Mouse (Mus musculus) 3134 (cell line): ENCODE results near the gene Wdr5.
A peak's percentile ranks its signal among the peaks of the same experiment; 100 is the strongest.
"Not testable (repeated sequence)": the region's sequence is repeated elsewhere in the genome, so short reads cannot be mapped to it uniquely, and the experiment has no call there.

Experiments used
- DNase-seq: peaks from one replicate; pipeline ENCODE4 v3.0.0-alpha.2; 2011; ENCODE audit warnings: low spot score; ENCODE audit not compliant: insufficient read length; ENCODE audit errors: extremely low read depth

Wdr5 gene

GRCm38 (mm10) chr2:27496391-27497028 lies 18.4 kb upstream of the Wdr5 start:
- no peak for DNase-seq

DNA sequence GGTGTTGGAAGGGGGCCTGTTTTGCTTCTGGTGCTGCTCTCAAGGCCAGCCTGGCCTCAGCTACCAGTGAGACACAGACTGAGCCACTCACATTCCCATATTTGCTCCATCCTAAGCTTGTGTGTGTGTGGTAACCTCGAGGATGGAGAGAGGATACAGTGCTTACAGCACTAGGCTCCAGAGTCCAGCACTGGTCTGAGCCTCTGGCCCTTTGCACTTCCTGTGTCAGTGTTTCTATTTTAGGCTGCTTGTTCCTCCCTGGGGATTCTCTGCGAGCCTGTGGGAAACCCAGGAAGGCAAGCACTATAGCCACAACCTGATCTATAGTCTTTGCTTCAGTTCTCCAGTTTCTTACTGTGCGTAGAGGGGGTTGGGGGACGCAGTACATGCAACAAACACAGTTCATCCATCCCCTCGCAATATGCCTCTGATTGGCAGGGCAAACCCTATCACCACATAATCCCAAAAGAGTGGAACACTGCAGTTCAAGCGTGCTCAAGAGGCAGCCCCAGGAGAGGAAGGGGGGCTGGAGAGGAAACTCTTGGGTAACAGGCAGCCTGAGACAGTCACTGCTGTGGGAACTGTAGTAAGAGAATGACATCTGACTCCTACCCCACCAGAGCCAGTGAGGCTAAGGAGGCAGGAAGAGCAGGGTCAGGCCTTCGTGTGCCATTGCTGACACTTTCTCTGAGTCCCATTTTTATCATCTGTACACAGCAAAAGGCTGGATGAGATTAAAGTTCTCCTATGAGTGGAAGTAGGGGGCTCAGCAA lies 10.7 kb upstream of the Wdr5 start:
- peak; percentile 62 for DNase-seq

GRCm38 (mm10) chr2:27505539-27505938 lies 9.4 kb upstream of the Wdr5 start:
- DNase-seq, result peak; percentile 78

DNA sequence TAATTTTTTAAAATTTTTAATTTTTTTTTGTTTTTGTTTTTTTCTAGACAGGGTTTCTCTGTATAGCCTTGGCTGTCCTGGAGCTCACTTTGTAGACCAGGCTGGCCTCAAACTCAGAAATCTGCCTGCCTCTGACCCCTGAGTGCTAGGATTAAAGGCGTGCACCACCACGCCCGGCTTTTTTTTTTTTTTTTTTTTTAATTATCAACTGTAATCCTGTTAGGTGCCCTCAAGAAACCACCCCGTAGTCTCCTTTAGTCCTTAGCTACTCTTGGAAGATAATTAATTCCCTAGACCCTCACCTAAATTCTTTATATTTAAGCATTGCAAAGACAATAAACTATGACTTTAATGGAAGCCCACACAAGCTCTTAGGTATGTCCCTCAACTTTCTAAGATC lies 8.3 kb upstream of the Wdr5 start:
- DNase-seq, result not testable (repeated sequence)

DNA sequence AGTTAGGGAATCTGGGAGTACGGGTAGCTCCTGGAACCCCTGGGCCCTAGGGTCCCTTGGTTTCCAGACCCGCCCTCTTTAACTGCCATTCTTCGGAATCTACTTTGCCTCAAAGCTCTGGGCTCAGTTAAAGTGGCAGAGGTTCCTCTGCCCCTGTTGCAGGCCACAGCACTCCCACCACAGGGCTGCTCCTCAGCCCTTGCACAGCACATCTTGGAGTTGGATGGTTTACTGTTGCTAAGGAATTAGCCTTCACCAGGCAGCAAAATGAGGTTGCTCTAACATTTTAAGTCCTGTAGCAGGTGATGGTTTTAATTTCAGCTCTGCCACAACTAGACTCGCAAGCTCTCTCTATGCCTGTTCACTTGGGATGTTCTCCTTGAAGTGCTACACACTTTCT lies 7.4 kb upstream of the Wdr5 start, which contains the start of gene Brd3:
TSS of gene Brd3 (minus strand) at position 101 of the 400 bp plus-strand sequence.
- no peak for DNase-seq

- DNase-seq, result no peak
Measured at GRCm38 (mm10) chr2:27510706-27511105, 4.3 kb upstream of the Wdr5 start.

- DNase-seq, result no peak
Measured at GRCm38 (mm10) chr2:27512909-27513308, 2.0 kb upstream of the Wdr5 start.

GRCm38 (mm10) chr2:27513861-27514260 lies 1.1 kb upstream of the Wdr5 start:
- DNase-seq, result no peak

GRCm38 (mm10) chr2:27515341-27516166 lies 597 bp downstream of the Wdr5 start:
- DNase-seq, result no peak

DNA sequence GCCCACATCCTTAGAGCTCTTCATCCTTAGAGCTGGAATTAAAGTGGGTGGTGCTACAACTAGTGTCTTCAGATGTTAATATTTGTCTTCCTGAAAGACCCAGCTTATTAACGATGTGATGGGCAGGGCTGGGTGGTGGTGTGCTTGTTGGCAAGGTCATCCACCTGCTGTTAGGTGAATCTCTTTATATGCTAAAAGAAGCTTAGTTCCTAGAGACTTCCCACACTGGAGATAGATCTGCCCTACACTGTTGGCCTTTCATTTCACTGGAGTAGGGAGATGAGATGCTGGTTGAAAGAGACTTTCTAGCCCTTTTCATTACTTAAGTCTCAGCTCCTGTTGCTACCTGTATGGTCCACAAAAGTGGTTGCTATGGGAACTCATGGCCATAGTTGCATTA lies 1.3 kb downstream of the Wdr5 start:
- no peak for DNase-seq

DNA sequence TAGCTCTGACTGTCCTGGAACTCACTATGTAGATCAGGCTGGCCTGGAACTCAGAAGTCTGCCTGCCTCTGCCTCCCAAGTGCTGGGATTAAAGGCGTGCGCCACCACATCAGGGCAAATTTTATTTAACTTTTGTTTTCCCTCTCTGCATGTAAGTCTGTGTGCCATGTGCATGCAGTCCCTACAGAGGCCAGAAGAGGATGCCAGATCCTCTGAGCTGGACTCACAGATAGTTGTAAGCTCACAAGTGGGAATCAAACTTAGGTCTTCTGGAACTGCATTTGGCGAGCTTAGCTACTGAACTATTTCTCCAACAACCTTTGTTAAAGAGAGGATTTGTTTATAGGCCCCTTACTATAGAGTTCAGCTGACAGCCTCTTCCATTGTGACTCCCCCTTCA lies 3.3 kb downstream of the Wdr5 start:
- DNase-seq, result no peak

DNA sequence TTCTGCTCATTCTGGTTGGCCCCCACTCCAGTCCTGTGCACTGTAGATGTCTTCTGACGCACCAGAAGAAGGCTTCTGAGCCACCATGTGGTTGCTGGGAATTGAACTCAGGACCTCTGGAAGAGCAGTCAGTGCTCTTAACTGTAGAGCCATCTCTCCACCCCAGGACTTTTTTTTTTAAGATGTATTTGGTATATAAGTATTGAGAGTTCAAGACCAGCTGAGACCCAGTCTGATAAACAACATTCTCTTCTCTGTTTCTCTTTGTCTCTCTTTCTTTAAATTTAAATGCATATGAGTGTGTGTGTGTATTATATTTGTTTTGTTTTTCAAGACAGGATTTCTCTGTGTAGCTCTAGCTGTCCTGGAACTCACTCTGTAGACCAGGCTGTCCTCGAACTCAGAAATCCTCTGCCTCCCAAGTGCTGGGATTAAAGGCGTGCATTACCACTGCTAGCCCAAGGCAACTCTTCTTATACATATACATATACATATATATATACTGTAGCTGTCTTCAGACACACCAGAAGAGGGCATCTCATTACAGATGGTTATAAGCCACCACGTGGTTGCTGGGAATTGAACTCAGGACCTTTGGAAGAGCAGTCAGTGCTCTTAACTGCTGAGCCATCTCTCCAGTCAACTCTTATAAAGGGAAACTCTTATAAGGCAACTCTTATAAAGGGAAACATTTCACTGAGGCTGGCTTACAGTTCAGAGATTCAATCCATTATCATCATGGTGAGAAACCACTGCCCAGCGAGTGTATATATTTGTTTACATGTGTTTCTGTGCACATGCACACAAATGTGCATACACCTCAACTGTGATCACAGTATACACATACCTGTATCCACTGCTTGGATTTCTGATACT lies 23.7 kb downstream of the Wdr5 start:
- DNase-seq, result not testable (repeated sequence)

DNA sequence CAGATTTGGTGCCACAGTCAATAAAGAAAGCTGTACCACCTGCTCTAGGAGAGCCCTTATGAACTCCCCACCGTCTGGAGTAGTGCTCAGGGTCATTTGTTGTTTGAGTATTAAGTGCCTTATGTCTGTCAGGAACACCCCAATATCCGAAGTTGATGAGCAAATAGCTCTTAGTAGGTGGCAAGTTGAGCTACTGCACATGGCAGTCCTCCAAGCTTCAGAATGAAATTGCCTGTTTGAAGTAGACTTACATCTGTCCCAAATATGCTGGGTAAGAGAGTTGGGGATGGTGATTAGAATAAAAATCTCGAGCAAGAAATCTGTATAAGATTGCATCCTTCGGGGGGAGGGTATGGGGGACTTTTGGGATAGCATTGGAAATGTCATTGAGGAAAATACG lies 24.4 kb downstream of the Wdr5 start:
- DNase-seq, result peak; percentile 29

DNA sequence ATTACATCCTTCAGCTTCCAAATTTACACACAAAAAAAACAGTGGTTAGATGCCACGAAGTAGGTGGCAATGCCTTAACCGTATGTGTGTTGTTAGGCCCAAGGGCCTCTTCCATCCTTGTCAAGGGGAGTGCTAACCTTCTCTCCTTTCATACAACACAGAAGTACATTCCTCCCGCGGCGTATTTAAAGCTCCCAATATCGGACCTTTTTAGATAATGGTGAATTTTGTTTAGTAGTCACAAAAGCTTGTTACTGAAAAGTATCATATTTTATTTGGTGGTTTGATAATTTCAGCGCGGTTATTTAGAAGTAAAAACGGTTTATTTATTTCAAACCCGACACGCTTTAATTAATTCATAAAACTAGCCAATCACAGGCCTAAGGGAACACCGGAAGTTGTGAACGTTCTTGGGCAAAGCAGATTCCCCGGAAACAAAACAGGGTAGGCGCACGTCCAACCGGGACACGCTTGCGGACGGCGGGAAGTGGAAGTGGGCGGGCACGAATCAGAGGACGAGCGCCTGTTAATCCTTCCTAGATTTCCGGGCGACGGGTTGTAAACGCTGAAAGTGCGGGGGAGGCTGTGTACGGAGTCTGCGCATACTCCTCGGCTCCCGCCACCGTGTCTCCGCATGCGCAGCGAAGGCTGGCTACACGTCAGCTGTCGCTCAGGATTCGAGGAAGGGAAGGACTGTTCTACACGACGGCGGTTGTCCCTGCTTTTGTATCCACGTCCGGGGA lies 25.0 kb downstream of the Wdr5 start:
- peak; percentile 98 for DNase-seq

GRCm38 (mm10) chr2:27540515-27540836 lies 25.5 kb downstream of the Wdr5 start:
- DNase-seq, result no peak

DNA sequence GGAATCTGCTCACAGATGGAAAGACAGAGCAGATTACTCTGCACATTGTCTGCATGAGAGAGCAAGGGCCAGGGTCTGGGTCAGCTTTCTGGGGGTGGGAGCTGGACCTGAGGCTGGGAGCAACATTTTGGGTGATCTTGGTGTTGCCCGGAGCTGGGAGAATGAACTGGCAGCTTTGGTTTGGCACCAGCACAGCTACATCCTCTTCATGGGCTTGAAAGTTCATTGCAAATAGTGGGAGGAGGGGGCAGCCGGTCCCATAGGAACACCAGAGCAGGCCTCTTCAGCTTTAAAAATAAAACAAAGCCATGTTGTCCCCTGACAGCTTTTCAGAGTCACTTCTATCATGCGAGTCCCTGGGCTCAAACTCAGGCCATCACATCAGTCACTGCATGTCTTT lies 26.3 kb downstream of the Wdr5 start:
- no peak for DNase-seq

DNA sequence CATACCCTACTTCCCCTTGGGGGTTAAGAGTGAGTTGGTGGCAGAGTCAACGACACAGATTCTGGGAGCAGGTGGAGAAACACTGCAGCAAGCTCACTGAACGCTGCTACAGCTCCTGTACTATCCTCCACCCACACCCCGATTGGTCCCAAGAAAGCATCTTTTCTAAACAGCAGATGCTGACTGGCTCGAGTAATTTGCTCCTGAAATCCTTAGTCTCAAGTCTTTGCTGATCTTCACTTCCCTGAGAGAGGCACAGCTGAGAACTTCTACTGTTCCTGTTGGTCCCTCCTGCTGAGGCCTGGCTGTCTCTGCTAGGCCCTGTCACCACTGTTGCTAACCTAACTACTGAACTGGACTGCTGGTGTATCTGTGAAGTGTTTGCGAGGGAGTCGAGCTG lies 29.7 kb downstream of the Wdr5 start:
- no peak for DNase-seq

DNA sequence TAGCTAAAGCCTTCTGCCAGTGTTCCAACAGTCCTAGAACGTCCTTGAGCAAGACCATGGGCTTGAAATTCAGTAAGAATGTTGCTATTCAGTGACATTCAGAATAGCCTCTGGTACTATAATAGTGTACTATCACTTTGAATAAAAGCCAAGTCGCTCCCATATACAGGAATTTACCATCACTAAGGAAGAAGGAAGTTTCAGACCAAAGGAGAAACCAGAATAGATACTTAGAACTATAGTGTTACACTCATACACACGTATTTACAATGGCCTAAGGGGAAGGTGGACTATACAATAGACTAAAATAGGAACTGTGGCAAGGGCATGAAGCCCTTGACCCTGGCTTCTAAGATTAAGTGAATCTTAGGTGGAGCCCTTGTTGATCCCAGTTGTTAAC lies 30.6 kb downstream of the Wdr5 start:
- DNase-seq, result not testable (repeated sequence)

DNA sequence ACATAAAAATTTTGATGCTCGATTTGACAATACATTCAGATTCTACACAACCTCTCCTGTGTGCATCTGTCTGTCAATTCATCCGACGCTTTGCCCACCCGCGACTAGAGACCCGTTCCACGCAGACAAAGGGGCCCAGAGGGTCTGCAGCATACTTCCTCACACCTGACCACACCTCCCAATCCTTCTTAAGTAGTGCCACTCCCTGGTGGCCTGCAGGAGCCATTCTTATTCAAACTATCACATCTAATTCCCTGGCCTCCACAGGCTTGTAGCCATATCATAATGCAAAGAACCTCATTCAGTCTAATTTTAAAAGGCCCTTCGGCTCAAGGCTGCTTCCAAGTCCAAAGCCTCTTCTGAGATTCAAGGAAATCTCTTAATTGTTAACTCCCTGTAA lies 31.1 kb downstream of the Wdr5 start:
- DNase-seq, result not testable (repeated sequence)

DNA sequence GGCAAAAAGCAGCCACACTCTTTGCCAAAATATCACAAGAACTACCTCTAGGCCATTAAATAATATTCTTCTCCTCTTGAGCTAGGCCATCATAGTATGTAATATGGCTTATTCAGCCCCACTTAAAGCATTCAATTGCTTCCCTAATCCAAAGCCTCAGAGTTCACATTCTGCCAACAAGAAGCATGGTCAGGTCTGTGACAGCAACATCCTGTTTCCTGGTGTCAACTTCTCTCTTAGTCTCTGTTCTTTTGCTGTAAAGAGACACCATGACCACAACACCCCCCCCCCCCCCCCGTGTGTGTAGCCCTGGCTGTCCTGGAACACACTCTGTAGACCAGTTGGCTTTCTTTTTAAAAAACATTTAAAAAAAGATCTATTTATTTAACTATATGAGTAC lies 32.4 kb downstream of the Wdr5 start:
- DNase-seq, result no peak
